Mouse (Mus musculus): Measurements from ENCODE around the gene Cnn2. TPM values are rescaled to one million over a fixed set of nuclear protein-coding genes. Genes with fewer than 3 reads are reported as not detected.

The Cnn2 gene
- total RNA-seq, 2 experiments from 2014 or later = 109 to 113 TPM

- DNase-seq = no peak
Measured at GRCm38 (mm10) chr10:79991099-79991498, 2.7 kb downstream of the Cnn2 start.

GRCm38 (mm10) chr10:79991548-79991947, 3.2 kb downstream of the Cnn2 start:
- no peak for DNase-seq

GRCm38 (mm10) chr10:79994397-79995115, 6.2 kb downstream of the Cnn2 start:
- DNase-seq = peak; percentile 54

GRCm38 (mm10) chr10:79995636-79996035, 7.3 kb downstream of the Cnn2 start:
- DNase-seq = no peak

- DNase-seq = peak; percentile 99
Measured at GRCm38 (mm10) chr10:79996272-79997033, 8.1 kb downstream of the Cnn2 start, which contains the start of gene Abca7. Gene Abca7, plus strand, starts transcription at chr10:79996494.

- peak; percentile 77 for DNase-seq
Measured at GRCm38 (mm10) chr10:79997034-79997760, 8.8 kb downstream of the Cnn2 start.

GRCm38 (mm10) chr10:79997819-79998218, 9.4 kb downstream of the Cnn2 start:
- peak; percentile 78 for DNase-seq

GRCm38 (mm10) chr10:80001945-80002344, 13.6 kb downstream of the Cnn2 start:
- no peak for DNase-seq

GRCm38 (mm10) chr10:80002829-80003228, 14.4 kb downstream of the Cnn2 start:
- no peak for DNase-seq

- no peak for DNase-seq
Measured at GRCm38 (mm10) chr10:80003374-80004232, 15.2 kb downstream of the Cnn2 start.

GRCm38 (mm10) chr10:80004233-80004705, 15.9 kb downstream of the Cnn2 start:
- no peak for DNase-seq

GRCm38 (mm10) chr10:80011740-80012139, 23.4 kb downstream of the Cnn2 start:
- no peak for DNase-seq

GRCm38 (mm10) chr10:80013609-80014008, 25.2 kb downstream of the Cnn2 start:
- DNase-seq = no peak

- DNase-seq = no peak
Measured at GRCm38 (mm10) chr10:80014484-80015290, 26.3 kb downstream of the Cnn2 start.

GRCm38 (mm10) chr10:80015583-80015982, 27.2 kb downstream of the Cnn2 start:
- no peak for DNase-seq

GRCm38 (mm10) chr10:80016511-80016910, 28.1 kb downstream of the Cnn2 start, which contains the start of gene Arhgap45:
Gene Arhgap45, plus strand, starts transcription at chr10:80016653.
- DNase-seq = no peak

- no peak for DNase-seq
Measured at GRCm38 (mm10) chr10:80016931-80017330, 28.5 kb downstream of the Cnn2 start.

- no peak for DNase-seq
Measured at GRCm38 (mm10) chr10:80017361-80017760, 29.0 kb downstream of the Cnn2 start.

GRCm38 (mm10) chr10:80017771-80018170, 29.4 kb downstream of the Cnn2 start:
- no peak for DNase-seq

GRCm38 (mm10) chr10:80018739-80019297, 30.4 kb downstream of the Cnn2 start:
- DNase-seq = peak; percentile 44

All from heart, postnatal 4 days (tissue).